Mouse (Mus musculus) left cerebral cortex, postnatal 14 days (tissue): ENCODE measurements around the gene Aldh1b1. TPM values are rescaled to one million over a fixed set of nuclear protein-coding genes. Genes with fewer than 3 reads are reported as not detected.

Source experiments
- total RNA-seq, 2 experiments: library from RNA; stranded (reverse); gene quantifications; 2 replicates each; pipeline ENCODE4 v1.2.3; 2021

Aldh1b1 gene
- total RNA-seq, 2 experiments from 2014 or later = 9.6 to 10.5 TPM

Other genes starting within 250 kb of the Aldh1b1 start
- gene Igfbpl1, start 27.9 kb downstream of the Aldh1b1 start, total RNA-seq = 1 to 10 TPM in 1 of 2 experiments, under 1 TPM in 1; 0.92 to 3.3 TPM
- gene Stra6l, start 49.6 kb downstream of the Aldh1b1 start, total RNA-seq = not detected
- gene Ccdc180, start 91.3 kb downstream of the Aldh1b1 start, total RNA-seq = under 1 TPM in 1 of 2 experiments, not detected in 1; 0.13 TPM
- gene Tdrd7, start 166.3 kb downstream of the Aldh1b1 start, total RNA-seq = 10 to 100 TPM; 20.7 to 20.9 TPM
- gene Tmod1, start 239.9 kb downstream of the Aldh1b1 start, total RNA-seq = 10 to 100 TPM; 23.6 to 25.1 TPM